ENCODE assay signal across 8 mouse cellular contexts in genomic region chr11:5442590-5443021, GRCm38 (mm10). TPM values are rescaled to one million over a fixed set of nuclear protein-coding genes. Genes with fewer than 3 reads are reported as not detected.
DNase-seq lines count a peak whose midpoint lies in the region; ATAC-seq and TF ChIP-seq lines count a peak whose summit lies in the region.

No protein-coding gene starts in this region.

- no peaks in the 10 kb centered on the region for H3K27me3 ChIP-seq in lung, embryonic 14.5 days (ENCODE audit: insufficient read depth, low read length)
- H3K27me3 ChIP-seq in forebrain, embryonic 16.5 days (replicated peaks; ENCODE audit: control insufficient read depth, insufficient read depth, low read length), result no peaks in the 10 kb centered on the region
- H3K27me3 ChIP-seq in liver, embryonic 12.5 days (replicated peaks), result peaks cover 4% of the 10 kb centered on the region; the same call in 1 of the 2 replicates
- no peaks in the 10 kb centered on the region for H3K27me3 ChIP-seq in neural tube, embryonic 15.5 days (replicated peaks)

- peak overlapping the region; percentile 91 for H3K4me3 ChIP-seq in lung, embryonic 14.5 days (ENCODE audit: low read depth, low read length)
- peak overlapping the region; percentile 79 for H3K4me3 ChIP-seq in forebrain, embryonic 16.5 days (replicated peaks; ENCODE audit: low read length)
- H3K4me3 ChIP-seq in liver, embryonic 12.5 days, result peak overlapping the region; percentile 84
- H3K4me3 ChIP-seq in neural tube, embryonic 15.5 days (replicated peaks), result peak overlapping the region; percentile 84

- peak overlapping the region; percentile 92 for H3K4me2 ChIP-seq in lung, embryonic 14.5 days
- peak overlapping the region; percentile 81 for H3K4me2 ChIP-seq in forebrain, embryonic 16.5 days (ENCODE audit: low read length)
- H3K4me2 ChIP-seq in liver, embryonic 12.5 days, result peak overlapping the region; percentile 100
- peak overlapping the region; percentile 94 for H3K4me2 ChIP-seq in neural tube, embryonic 15.5 days

- no peaks in the 10 kb centered on the region for H3K36me3 ChIP-seq in lung, embryonic 14.5 days (ENCODE audit: insufficient read depth)
- no peaks in the 10 kb centered on the region for H3K36me3 ChIP-seq in forebrain, embryonic 16.5 days (ENCODE audit: control insufficient read depth, insufficient read depth)
- no peaks in the 10 kb centered on the region for H3K36me3 ChIP-seq in liver, embryonic 12.5 days
- H3K36me3 ChIP-seq in neural tube, embryonic 15.5 days, result no peaks in the 10 kb centered on the region

- H3K4me1 ChIP-seq in lung, embryonic 14.5 days (ENCODE audit: insufficient read depth), result peaks cover 30% of the 10 kb centered on the region; the same call in 1 of the 2 replicates
- H3K4me1 ChIP-seq in forebrain, embryonic 16.5 days (replicated peaks; ENCODE audit: control insufficient read depth, insufficient read depth, low read length), result peaks cover 20% of the 10 kb centered on the region
- H3K4me1 ChIP-seq in liver, embryonic 12.5 days, result peaks cover 49% of the 10 kb centered on the region
- H3K4me1 ChIP-seq in neural tube, embryonic 15.5 days, result peaks cover 24% of the 10 kb centered on the region

- 12% methylated on average over 3 of the region's 3 CpGs for WGBS in lung, embryonic 14.5 days
- 11% methylated on average over 3 of the region's 3 CpGs for WGBS in forebrain, embryonic 16.5 days
- 26% methylated on average over 3 of the region's 3 CpGs for WGBS in liver, embryonic 12.5 days (ENCODE audit: insufficient replicate concordance)
- 17% methylated on average over 3 of the region's 3 CpGs for WGBS in neural tube, embryonic 15.5 days

- DNase-seq in lung, embryonic 14.5 days, result peak; percentile 53
- DNase-seq in lung, adult 18-20 months, result no peak
- DNase-seq in right cerebral cortex, postnatal 36 days (ENCODE audit: low spot score in 2 of 2), result no peak
- DNase-seq in layer of hippocampus, adult 11-12 months (ENCODE audit: low spot score), result no peak

- peak overlapping the region; percentile 48; the same call in 1 of the 2 replicates for H3K27ac ChIP-seq in lung, embryonic 14.5 days (ENCODE audit: low read depth)
- H3K27ac ChIP-seq in forebrain, embryonic 16.5 days (ENCODE audit: low read length), result no peak overlapping the region
- H3K27ac ChIP-seq in liver, embryonic 12.5 days, result no peak overlapping the region
- no peak overlapping the region for H3K27ac ChIP-seq in neural tube, embryonic 15.5 days (replicated peaks)

- no peak for TF ChIP-seq CTCF in lung, embryonic 14.5 days (IDR thresholded peaks at IDR 0.05; ENCODE audit: low read depth)

- ATAC-seq in lung, embryonic 14.5 days (ENCODE audit: insufficient read depth), result no peak
- ATAC-seq in forebrain, embryonic 16.5 days, result no peak
- no peak for ATAC-seq in liver, embryonic 12.5 days
- no peak for ATAC-seq in neural tube, embryonic 15.5 days (ENCODE audit: low FRiP score)
- ATAC-seq in monocyte, adult 5-6 weeks (replicated peaks; ENCODE audit: insufficient number of reproducible peaks, low FRiP score, low TSS enrichment, poor library complexity, severe bottlenecking), result no peak

- peak overlapping the region; percentile 93; the same call in 1 of the 2 replicates for H3K9ac ChIP-seq in lung, embryonic 14.5 days
- H3K9ac ChIP-seq in forebrain, embryonic 16.5 days (replicated peaks; ENCODE audit: low read depth, low read length), result no peak overlapping the region
- no peak overlapping the region for H3K9ac ChIP-seq in liver, embryonic 12.5 days
- peak overlapping the region; percentile 75; the same call in 1 of the 2 replicates for H3K9ac ChIP-seq in neural tube, embryonic 15.5 days (replicated peaks)

- H3K9me3 ChIP-seq in lung, embryonic 14.5 days (ENCODE audit: low read depth, low read length), result no peaks in the 10 kb centered on the region
- no peaks in the 10 kb centered on the region for H3K9me3 ChIP-seq in forebrain, embryonic 16.5 days (ENCODE audit: control insufficient read depth, low read length)
- H3K9me3 ChIP-seq in liver, embryonic 12.5 days (replicated peaks), result no peaks in the 10 kb centered on the region
- no peaks in the 10 kb centered on the region for H3K9me3 ChIP-seq in neural tube, embryonic 15.5 days (replicated peaks)

RNA-seq across cellular contexts. Expression of gene Znrf3, which starts 2.0 kb away (rescaled TPM):
- polyA plus RNA-seq in lung, embryonic 14.5 days (2014; fragmentation: Nextera tagmentation; extraction: Ambion mirVana), result 16.8 and 18.0 TPM in 2 replicates
- polyA plus RNA-seq in forebrain, embryonic 16.5 days (2015; fragmentation: Nextera tagmentation; extraction: Ambion mirVana), result 6.9 and 7.2 TPM in 2 replicates
- polyA plus RNA-seq in liver, embryonic 12.5 days (2016; fragmentation: Nextera tagmentation; extraction: Ambion mirVana), result 5.0 and 5.4 TPM in 2 replicates
- 7.2 and 8.5 TPM in 2 replicates for polyA plus RNA-seq in neural tube, embryonic 15.5 days (2015; fragmentation: Nextera tagmentation; extraction: Ambion mirVana)
- 3.1 to 7.9 TPM (median 3.1 TPM) in 3 replicates for total RNA-seq in monocyte, adult 5-6 weeks (2017)

Comparison
In these comparisons a context has a peak if more than half of its experiments do, and no peak if none do; other contexts are left out.
1. H3K9ac ChIP-seq: peak in lung, embryonic 14.5 days (single experiment) and neural tube, embryonic 15.5 days (single experiment); none in forebrain, embryonic 16.5 days (single experiment) and liver, embryonic 12.5 days (single experiment).
2. Peak in every context shown above with its lines, with median percentiles within 50 percentile points of each other: H3K4me2 ChIP-seq and H3K4me3 ChIP-seq.